Mouse (Mus musculus) kidney, postnatal 10 days (tissue): ENCODE results near the gene Dock8.

ENCODE experiments used
- DNase-seq: peaks from one replicate; pipeline ENCODE4 v3.0.0; 2021; ENCODE audit warnings: mixed read lengths

Gene Dock8

DNA sequence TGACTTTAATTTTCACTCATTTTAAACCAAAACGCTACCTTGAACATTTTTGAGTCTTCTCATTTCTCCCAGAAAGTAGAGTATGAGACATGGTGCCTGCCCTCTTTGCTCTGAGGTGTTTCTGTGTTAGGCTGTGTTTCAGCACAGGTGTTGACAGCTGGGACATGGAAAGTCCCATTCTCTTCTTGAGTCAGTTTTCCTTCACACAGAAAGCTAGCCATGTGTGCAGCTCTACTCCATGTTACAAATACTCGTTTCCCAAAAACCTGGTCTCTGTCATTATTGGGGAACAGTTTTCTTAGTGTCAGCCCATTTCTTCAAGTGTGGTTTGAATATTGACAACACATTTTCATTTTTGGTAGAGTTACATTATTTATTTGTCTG, 63.5 kb downstream of the Dock8 start:
- no peak for DNase-seq

DNA sequence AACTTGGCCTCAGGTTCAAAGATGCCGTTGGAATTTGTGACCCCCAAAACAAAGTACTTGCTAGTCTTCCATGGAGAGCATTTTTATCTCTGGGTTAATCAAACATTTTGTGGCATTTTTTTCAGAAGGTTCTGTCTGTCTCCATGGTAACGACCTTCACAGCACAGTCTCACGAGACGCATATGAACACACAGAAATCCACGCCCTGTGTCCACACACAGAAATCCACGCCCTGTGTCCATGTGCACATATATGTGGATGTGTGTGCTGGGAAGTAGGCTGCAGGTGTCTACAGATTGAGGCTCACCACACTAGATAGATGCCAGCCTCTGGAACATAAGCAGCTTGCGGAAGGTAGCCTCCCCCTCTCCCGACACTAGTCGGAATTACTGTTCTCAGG, 66.9 kb downstream of the Dock8 start:
- no peak for DNase-seq

DNA sequence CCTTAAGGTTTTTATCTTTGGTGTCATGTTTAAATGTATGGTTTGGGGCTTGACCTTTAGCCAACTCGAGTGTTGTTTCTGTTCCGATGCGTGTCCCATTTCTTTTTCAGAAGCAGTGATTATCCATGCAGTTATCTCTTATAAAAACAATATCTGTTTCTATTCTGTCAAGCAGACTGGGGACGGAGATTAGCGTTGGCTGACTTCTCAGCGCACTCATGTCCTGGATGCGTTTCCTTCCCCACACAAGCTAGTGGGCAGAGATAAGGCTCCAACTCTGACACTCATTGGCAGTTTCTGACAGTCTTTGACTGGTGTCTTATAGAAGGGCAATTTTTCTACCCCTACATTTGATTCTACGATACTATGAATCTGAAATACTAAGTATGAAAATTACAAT, 69.2 kb downstream of the Dock8 start:
- DNase-seq, result no peak

DNA sequence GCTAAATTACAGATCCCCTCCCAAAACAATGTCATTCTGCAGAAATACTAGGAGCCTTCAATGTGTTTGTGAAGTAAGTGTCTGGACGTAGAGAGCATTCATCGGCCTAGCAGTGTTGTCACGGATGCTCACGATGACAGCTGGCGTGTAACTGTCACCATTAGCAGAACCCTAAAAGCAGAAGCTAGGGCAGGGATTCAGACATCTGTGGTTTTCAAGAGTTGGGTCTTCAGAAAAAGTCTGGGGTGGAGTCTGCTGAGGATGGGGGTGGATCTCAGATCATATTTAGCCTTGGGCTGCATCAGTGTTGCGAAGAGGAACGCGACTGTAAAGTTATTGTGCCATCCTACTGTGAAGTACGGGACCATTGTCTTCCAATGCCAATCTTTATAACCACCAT, 73.2 kb downstream of the Dock8 start:
- DNase-seq, result no peak

- no peak for DNase-seq
Measured at GRCm38 (mm10) chr19:25074741-25075140, 75.4 kb downstream of the Dock8 start.

DNA sequence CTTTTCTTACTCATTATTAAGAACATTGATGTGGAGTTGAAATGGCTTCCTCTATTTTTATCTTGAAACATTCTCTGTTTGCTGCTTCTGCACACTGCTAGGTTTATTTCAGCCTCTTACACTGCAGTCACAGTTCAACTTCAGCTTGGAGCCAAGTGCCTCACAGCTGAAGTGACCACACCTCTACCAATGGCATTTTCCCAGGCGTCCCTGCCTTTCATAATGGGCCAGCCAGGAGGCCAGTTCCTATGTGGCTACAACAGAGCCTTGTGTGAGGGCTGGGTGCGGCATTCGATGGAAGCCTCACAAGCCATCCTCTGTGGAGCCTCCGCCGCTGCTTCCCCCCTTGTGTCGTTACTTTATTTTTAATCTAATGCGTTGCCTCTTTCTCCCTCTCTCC, 78.3 kb downstream of the Dock8 start:
- DNase-seq, result no peak

DNA sequence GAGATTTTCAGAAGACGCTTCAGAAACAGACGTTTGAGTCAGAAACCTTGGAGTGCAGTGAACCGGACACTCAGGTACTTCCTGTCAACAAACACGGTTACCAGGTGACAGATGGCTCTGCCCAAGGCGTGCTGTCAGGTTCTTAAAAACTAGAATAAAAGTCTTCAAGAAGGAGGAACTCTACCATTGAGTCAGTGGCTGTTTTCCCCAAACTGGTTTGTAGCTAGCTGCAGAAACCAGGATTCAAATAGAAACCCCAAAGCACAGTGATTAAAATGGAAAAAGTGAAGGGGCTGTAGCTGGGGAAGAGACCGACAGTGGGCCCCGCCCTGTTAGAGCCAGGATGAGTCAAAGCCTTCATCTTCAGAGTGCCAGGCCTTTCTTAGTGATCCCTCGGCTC, 78.8 kb downstream of the Dock8 start:
- DNase-seq, result no peak

DNA sequence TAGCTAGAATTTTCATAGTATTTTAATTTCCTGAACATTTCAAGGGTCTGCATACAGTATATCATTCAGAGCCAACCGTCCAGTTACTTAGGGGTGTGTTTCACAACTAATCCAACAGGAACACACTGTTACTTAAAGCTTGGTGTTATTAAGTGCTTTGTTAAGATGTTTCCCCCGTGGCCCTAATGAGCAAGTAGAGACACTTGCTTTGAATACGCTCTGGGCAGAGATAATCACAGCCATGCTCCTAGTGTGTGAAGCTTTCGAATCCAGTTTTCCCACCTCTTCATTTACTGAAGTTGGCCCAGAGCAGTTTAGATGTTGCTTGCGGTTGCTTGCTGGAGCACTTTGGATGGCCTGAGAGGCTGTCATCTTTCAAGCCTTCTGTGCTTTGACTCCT, 80.8 kb downstream of the Dock8 start:
- DNase-seq, result no peak

GRCm38 (mm10) chr19:25082839-25083238, 83.5 kb downstream of the Dock8 start:
- no peak for DNase-seq

- DNase-seq, result no peak
Measured at GRCm38 (mm10) chr19:25087181-25087580, 87.8 kb downstream of the Dock8 start.

GRCm38 (mm10) chr19:25089746-25090145, 90.4 kb downstream of the Dock8 start:
- no peak for DNase-seq

- no peak for DNase-seq
Measured at GRCm38 (mm10) chr19:25095135-25095534, 95.8 kb downstream of the Dock8 start.

- peak; percentile 15 for DNase-seq
Measured at GRCm38 (mm10) chr19:25096316-25096715, 97.0 kb downstream of the Dock8 start.

DNA sequence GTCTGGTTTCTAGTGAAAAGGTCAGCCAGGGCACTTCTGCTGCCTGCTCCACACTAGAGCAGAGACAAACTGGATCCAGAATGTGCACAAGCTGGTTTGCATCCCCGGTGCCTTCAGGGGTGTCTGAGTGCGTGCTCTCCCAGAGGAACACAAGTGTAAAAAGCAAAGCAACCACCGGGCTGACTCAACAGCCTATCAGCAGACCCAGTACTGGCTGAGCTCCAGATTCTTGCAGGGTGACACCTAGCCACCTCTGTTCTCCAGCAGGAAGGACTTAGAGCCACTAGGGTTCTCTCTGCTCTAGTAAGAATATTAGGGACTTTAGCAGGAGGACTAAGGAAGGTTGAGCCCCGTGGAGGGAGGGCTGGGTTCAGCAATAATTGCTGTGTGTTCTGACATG, 97.7 kb downstream of the Dock8 start:
- peak; percentile 56 for DNase-seq

GRCm38 (mm10) chr19:25097506-25097905, 98.2 kb downstream of the Dock8 start:
- no peak for DNase-seq

- no peak for DNase-seq
Measured at GRCm38 (mm10) chr19:25097951-25098350, 98.6 kb downstream of the Dock8 start.

DNA sequence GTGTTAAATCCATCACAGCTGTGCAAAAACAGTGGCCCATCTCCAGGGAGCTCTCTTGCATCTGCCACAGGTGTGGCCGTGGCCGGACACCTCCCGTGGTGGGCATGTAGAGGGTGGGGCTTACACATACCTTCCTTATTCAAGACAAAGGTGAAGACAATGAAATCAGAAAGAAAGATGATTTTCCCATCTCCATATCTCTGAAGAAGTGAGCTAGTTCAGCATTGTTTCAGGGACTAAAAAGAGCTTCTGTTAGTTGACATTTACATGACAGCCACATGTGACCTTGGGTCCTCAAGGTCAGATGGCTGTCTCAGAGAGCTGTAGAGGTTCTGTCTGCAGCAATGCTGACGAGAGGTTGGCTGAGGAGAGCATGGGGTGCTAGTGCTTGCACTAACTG, 99.6 kb downstream of the Dock8 start:
- no peak for DNase-seq

DNA sequence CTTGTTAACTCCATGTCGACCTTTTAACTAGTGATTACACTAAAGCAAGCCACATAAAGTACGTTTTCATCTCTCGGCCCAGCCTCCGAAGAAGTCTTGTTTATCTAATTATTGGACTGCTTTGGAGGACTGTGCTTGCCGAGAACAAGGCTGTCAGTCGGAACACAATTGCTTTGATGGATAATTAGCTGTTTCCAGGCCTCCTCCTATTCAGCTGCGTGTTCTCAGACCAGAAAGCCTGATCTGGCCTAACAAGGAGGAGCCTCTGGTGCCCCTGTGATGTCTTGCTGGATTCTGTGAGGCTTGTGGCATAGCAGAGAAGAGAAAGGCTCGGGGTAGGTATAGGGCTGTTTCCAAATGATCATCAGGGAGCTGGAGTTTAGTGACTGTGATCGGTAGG, 106.3 kb downstream of the Dock8 start:
- no peak for DNase-seq

GRCm38 (mm10) chr19:25106315-25106714, 107.0 kb downstream of the Dock8 start:
- DNase-seq, result no peak

DNA sequence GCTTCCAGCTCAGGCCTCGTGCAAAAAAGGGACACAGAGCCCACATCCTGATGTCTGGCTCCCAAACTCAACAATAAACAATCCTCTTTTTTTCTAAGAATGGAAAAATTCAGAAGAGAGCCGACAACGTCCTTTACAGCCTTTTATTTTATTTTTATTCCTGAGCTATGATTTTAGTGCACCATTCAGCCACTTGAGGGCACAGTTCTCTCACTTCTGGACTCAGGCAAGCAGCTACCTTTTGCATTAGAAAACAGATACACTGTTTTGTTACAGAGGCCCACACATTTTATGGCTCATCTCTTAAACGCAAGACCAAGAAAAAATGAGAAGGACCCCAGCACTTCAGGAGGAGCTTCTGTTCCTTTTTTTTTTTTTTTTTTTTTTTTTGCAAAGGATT, 108.1 kb downstream of the Dock8 start:
- peak; percentile 38 for DNase-seq

DNA sequence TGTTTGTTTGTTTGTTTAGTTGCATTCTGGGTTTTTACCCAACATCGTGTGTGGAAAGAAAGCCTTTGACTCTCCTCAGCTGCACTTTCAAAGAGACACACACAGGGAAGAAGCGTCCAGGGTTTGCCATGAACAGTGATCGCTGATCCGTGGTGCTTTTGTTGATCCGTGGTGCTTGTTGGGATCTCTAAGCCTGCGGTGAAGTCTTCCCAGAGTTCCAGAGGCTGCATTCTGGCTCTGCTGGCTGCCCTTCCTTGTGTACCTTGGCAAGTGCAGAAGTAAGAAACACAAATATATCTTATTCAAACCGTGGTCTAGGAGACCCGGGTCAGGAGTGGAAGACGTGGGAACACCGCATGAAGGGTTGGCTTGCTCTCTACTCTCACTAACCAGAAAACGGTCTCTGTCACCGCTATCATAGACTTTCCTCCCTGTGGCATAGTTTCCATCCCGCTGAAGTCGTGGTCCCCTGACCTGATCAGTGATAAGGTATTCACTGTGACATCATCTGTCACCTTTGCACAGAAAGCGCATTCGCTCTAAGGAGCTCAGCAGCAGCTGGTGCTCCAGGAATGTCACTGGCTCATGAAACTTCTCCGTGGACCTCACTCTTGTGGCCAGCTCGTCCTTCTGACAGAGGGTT, 112.4 kb downstream of the Dock8 start:
- DNase-seq, result no peak

DNA sequence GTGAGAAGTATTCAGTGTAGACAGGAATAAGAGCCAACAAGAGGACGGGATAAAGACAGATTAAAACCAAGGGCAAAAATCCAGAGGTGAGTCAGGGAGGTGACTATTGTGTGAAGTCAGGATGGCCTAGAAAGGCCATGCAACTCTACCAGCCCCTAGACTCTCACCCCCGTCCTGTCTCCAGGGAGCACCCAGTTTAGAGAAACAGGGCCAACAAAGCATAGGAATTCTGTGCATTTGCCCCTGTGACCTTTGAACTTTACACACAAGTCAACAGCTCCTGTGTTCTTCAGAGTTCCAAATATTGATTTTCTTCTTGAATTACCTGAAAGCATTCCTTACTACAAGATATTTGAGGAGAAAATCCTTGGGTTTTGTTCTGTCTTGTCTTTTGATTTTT, 117.6 kb downstream of the Dock8 start:
- DNase-seq, result no peak

DNA sequence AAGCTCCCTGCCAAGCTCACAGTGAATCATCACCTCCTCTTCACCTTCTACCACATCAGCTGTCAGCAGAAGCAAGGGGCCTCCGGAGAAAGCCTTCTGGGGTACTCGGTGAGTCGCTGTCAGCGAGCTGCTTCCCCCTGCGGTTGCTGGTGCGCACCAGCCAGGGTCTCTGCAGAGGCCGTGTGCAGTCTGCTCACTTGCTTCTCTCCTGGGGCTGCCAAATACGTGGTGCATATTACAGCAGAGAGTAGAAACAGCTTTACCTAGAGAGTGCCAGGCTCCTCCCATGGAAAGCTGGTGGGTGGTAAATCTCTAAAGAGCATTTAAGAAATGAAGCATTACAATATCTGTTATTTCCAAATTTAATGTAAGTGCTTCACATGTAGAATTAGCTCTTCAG, 123.1 kb downstream of the Dock8 start:
- DNase-seq, result no peak

- DNase-seq, result peak; percentile 30
Measured at GRCm38 (mm10) chr19:25123031-25123430, 123.7 kb downstream of the Dock8 start.

DNA sequence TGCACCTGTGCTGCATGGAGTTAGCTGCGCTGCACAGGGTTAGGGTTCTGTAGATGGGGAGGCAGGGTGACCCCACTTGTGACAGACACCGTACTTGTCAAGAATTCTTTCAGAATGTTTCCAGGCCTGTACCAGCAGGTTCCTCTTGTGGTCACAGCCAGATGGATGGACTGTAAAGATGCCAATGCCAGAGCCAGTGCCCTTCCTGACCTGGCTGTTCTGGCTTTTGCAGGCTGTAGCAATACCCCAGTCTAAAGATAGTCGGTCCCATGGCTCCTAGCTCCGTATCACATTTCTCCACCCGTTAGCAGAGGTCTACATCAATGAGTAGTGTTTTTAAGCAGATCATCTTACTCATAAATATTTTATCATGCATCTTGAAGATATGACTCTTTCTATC, 124.1 kb downstream of the Dock8 start:
- DNase-seq, result no peak

DNA sequence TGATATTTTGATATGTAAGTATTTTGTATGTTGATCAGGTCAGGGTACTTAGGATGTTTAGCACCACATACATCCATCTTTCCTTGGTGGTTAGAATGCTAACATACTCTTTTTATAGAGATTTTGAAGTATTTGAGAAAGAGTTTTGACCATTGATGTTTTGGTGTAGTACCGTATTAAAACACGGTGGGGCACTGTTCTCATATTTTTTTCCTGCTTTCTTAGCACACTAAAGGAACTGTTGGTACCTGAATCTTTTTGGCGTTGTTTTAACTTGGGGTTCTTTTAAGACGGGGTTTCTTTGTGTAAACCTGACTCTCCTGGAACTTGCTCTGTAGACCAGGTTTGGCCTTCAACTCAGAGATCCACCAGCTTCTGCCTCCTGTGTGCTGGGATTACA, 133.0 kb downstream of the Dock8 start:
- DNase-seq, result peak; percentile 40
